Mouse (Mus musculus) Patski (cell line): ENCODE measurements around the gene Hspg2. TPM values are rescaled to one million over a fixed set of nuclear protein-coding genes. Genes with fewer than 3 reads are reported as not detected.

Experiments
- ATAC-seq: fragments of 100-300 bp; one replicate; pipeline ENCODE4 v1.8.0; 2021
- CTCF ChIA-PET: fragments of 350-600 bp; sonication (Branson Sonifier 250); formaldehyde crosslinking; loops from one replicate; lab custom pipeline; 2022; ENCODE audit warnings: inconsistent platforms; lab: Charles Lee
- POLR2A ChIA-PET: fragments of 350-600 bp; sonication (Branson Sonifier 250); formaldehyde crosslinking; loops from one replicate; lab custom pipeline; 2022; ENCODE audit warnings: antibody characterized with exemption, inconsistent platforms; lab: Charles Lee
- DNase-seq: peaks from one replicate; pipeline ENCODE4 v3.0.0-alpha.2; 2011; ENCODE audit warnings: low read depth, low spot score
- H3K27me3 ChIP-seq: fragments of 371-371 bp; one replicate; pipeline ENCODE4 v1.5.1; 2021
- CTCF ChIP-seq: fragments of 100-300 bp; IDR thresholded peaks from one replicate; pipeline ENCODE4 v1.5.1; 2021
- in situ Hi-C: fragments of 300-500 bp; cut with MboI; formaldehyde crosslinking; loops from 3 replicates; pipeline ENCODE4 v1.11.1; 2018; ENCODE audit warnings: low pct_unique_long_range_greater_than_20kb, mixed read lengths
- polyA plus RNA-seq: library from polyadenylated mRNA; unstranded; gene quantifications from one replicate; pipeline ENCODE4 v1.2.3, GENCODE M21; 2021

The Hspg2 gene
- polyA plus RNA-seq, 1 experiment from 2014 or later, result 133 TPM

DNA sequence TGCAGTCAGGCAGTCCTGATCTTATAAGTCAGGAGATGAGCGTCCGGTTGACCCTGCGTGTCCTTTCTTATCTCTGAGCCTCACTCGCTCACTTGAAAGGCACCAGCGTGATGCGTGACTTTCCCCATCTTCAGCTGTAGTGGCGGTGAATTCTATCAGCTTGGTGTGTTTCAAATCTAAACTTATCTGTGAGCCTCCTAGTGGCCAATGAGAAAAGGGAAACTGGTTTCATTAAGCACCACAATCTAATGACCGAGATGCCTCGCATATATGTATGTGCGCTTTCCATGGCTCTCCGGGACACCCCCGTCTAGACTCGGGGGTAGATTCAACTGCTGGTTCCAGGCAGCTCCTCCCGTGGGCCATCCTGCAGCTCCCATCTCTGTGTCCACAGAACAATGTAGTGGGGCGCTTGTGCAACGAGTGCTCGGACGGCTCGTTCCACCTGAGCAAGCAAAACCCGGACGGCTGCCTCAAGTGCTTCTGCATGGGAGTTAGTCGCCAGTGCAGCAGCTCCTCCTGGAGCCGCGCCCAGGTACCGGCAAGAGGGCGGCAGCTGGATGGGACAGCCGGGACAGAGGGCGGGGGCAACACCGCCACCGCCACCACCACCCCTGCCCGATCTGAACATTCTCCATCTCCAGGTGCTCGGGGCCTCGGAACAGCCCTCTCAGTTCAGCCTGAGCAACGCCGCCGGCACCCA is 49.6 kb downstream of the Hspg2 start:
- no peak for ATAC-seq
- in situ Hi-C loops, result no loop called here
- POLR2A ChIA-PET, result interaction anchor here (1.2 kb wide), 1 partner anchor 10 kb away, joined by 5 read pairs; no protein-coding TSS in a partner anchor
- H3K27me3 ChIP-seq, result no peaks in the 10 kb centered on the region
- CTCF ChIA-PET, result no interaction called here
- no peak for TF ChIP-seq CTCF
- no peak for DNase-seq

DNA sequence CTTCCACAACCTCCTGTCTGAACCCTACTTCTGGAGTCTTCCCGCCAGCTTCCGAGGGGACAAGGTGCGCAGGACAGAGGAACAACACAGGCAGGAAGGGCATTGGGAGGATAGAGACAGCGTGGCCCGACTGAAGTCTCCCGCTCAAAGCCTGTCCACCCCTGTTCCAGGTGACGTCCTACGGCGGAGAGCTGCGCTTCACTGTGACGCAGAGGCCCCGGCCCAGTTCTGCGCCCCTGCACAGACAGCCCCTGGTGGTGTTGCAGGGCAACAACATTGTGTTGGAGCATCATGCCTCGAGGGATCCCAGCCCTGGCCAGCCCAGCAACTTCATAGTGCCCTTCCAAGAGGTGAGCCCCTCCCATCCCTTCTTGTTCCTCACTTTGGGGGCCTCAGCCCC is 50.2 kb downstream of the Hspg2 start:
- ATAC-seq (no peak), DNase-seq (no peak)
- ChIA-PET POLR2A (interaction anchor here (1.2 kb wide), 1 partner anchor 10 kb away, joined by 5 read pairs; no protein-coding TSS in a partner anchor), CTCF (no interaction called here)
- H3K27me3 ChIP-seq, result no peaks in the 10 kb centered on the region
- in situ Hi-C loops, result no loop called here
- TF ChIP-seq CTCF, result no peak

DNA sequence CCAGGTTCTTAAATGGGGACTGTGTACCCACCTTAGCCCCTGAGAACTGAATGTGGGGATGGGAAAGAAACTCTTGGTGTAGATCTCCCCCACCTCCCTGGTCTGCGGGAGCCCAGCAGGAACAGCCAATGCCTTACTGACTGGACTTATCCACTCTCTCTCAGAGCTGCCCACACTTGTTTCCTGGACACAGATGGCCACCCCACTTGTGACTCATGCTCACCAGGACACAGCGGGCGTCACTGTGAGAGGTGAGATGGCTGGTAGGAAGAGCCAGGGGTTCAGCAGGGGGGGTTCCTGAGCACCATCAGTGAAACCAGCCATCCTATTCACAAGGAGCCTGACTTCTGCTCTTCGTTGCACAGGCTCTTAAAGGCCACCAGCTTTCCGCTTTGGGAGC is 51.8 kb downstream of the Hspg2 start:
- DNase-seq (peak; percentile 46), ATAC-seq (no peak)
- CTCF ChIA-PET, result interaction anchor here (1.0 kb wide), 1 partner anchor 13 kb away, joined by 3 read pairs; no protein-coding TSS in a partner anchor
- in situ Hi-C loops, result no loop called here
- no peaks in the 10 kb centered on the region for H3K27me3 ChIP-seq
- POLR2A ChIA-PET, result no interaction called here
- TF ChIP-seq CTCF, result no peak

DNA sequence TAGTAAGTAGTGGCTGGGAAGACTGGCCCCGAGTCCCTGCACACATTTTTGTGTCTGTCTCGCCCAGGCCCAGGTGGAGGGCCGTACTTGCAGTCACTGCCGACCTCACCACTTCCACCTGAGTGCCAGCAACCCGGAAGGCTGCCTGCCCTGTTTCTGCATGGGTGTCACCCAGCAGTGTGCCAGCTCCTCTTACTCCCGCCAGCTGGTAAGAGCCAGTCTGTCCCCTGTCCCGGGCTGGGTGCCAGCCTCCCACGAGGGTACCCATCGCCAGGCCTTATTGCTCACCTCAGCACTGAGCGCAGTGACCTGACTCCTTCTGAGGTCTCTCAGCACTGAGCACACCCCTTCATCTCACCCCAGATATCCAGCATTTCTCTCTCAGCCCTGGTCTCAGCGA is 53.4 kb downstream of the Hspg2 start:
- POLR2A ChIA-PET, result no interaction called here

DNA sequence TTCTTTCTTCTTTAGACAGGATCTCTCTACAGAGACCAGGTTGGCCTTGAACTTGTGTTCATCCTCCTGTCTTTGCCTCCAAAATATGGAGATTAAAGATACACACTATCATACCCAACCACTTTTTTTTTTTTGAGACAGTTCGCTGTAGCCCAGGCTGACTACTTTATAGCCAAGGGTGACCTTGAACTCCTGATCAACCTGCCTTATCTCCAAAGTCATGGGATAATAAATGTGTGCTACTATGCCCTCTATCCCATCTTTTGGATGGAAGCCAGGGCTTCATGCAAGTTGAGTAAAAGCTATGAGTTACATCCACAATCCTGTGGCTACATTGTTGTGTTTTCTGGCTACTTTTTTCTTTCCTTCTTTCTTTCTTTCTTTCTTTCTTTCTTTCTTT is 56.9 kb downstream of the Hspg2 start:
- ChIA-PET POLR2A (interaction anchor here (0.7 kb wide), 2 partner anchors 23 to 36 kb away, joined by 3 read pairs; no protein-coding TSS in a partner anchor), CTCF (no interaction called here)
- DNase-seq, result no peak
- in situ Hi-C loops, result loop anchor here (25.0 kb wide), 1 partner anchor 88 kb away; the partner anchor contains the start of gene Cela3b
- TF ChIP-seq CTCF, result no peak
- no peak for ATAC-seq
- H3K27me3 ChIP-seq, result no peaks in the 10 kb centered on the region

More for the DNA sequence above, 53.4 kb downstream of the Hspg2 start:
- no peak for TF ChIP-seq CTCF
- no peaks in the 10 kb centered on the region for H3K27me3 ChIP-seq
- DNase-seq, result no peak
- CTCF ChIA-PET, result no interaction called here
- in situ Hi-C loops, result no loop called here
- no peak for ATAC-seq

DNA sequence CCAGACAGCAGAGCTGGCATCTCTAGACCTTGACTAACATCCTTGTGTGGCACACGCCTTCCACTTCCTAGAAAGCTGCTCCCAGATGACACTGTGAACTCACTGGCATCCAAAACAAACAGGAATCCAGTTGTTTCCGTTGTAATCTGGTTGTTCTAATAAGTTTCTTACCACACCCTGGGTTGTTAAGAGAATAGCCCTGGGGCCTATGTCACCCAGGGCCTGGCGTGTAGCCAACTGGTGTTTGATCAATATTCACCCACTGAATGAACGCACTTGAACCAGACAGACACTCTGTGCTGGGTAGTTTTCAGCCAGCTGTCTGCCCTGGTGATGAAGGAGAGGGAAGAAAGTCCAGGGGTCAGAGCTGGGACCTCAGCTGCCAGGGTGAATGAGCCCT is 58.8 kb downstream of the Hspg2 start:
- H3K27me3 ChIP-seq, result no peaks in the 10 kb centered on the region
- ATAC-seq, result no peak
- CTCF ChIA-PET, result no interaction called here
- POLR2A ChIA-PET, result no interaction called here
- DNase-seq, result no peak
- TF ChIP-seq CTCF, result no peak
- in situ Hi-C loops, result loop anchor here (25.0 kb wide), 1 partner anchor 90 kb away; the partner anchor contains the start of gene Cela3b

DNA sequence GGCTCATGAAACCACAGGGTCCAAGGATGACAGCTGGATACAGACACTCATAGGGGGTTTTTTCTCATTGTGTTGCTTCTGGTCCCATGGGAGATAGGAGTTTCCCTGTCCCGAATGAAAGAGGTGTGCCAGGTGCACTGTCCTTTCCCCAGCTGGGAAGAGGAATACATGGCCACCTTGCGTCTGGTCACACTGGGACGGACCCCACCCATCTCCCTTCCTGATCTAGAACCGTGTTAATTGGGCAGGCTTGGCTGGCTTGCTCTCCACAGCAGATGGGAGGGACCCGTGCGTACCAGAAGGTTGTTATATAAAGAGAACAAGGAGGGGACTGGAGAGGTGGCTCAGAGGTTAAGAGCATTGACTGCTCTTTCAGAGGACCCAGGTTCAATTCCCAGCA is 59.3 kb downstream of the Hspg2 start:
- no peaks in the 10 kb centered on the region for H3K27me3 ChIP-seq
- CTCF ChIA-PET, result no interaction called here
- no peak for DNase-seq
- in situ Hi-C loops, result loop anchor here (25.0 kb wide), 1 partner anchor 91 kb away; the partner anchor contains the start of gene Cela3b
- no peak for TF ChIP-seq CTCF
- no peak for ATAC-seq
- POLR2A ChIA-PET, result interaction anchor here (0.9 kb wide), 1 partner anchor 8 kb away, joined by 3 read pairs; no protein-coding TSS in a partner anchor

DNA sequence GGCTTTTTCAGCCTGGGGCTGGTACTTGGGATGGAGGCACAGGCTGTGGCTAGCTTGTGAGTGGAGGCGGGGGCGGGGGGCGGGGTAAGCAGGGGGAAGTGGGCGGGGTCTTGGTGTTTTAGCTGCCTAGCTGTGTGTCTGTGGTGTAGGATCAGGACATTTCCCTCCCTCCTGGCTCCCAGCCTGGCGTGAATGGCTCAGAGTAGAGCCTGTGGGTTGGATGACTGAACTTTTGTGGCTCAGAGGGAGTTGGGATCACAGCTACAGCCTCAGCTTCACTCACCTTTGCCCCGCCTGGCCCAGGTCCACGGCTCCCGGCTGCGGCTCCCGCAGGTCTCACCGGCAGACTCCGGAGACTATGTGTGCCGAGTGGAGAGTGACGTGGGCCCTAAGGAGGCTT is 71.8 kb downstream of the Hspg2 start:
- DNase-seq, result no peak
- TF ChIP-seq CTCF, result no peak
- in situ Hi-C loops, result loop anchor here (25.0 kb wide), 1 partner anchor 103 kb away; the partner anchor contains the start of gene Cela3b
- no peak for ATAC-seq
- ChIA-PET POLR2A (no interaction called here), CTCF (no interaction called here)
- H3K27me3 ChIP-seq, result no peaks in the 10 kb centered on the region

DNA sequence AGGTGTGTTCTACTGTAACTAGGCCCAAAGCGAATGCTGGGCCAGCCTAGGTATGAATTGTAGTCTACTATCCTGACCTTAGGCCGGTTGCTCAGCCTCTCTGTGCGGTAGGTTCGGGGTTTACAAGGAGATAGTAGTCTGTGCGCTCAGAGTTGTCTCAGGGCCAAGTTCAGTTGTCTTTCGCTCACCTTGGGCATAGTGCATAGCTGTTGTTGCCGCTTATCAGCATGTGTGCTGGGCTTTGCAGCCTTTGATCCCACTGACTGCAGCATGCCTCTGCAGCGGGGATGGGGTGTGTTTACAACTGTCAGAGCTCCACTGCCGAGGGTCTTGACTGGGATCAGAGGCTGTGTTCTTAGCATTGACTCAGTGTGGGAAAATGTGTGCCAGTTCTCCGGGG is 74.4 kb downstream of the Hspg2 start:
- CTCF ChIA-PET, result no interaction called here
- TF ChIP-seq CTCF, result no peak
- H3K27me3 ChIP-seq, result no peaks in the 10 kb centered on the region
- ATAC-seq (no peak), DNase-seq (no peak)
- in situ Hi-C loops, result loop anchor here (25.0 kb wide), 1 partner anchor 106 kb away; the partner anchor contains the start of gene Cela3b
- POLR2A ChIA-PET, result no interaction called here

DNA sequence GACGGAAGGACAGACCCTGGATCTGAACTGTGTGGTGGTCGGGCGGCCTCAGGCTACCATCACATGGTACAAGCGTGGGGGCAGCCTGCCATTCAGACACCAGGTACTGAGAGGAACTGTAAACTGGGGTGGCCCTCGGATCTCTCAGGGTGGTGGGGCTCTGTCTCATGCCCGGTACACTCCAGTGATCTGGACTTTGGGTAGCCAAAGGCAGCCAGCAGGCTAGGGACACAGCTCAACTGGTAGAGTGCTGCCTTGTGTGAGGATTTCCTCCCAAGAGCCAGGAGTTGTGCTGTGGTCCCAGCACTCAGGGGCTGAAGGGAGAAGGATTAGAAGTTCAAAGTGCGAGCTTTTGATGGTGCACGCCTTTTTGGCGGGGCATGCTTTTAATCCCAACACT is 77.0 kb downstream of the Hspg2 start:
- in situ Hi-C loops, result loop anchor here (25.0 kb wide), 1 partner anchor 108 kb away; the partner anchor contains the start of gene Cela3b
- POLR2A ChIA-PET, result interaction anchor here (0.5 kb wide), 1 partner anchor 99 kb away, joined by 5 read pairs; no protein-coding TSS in a partner anchor

DNA sequence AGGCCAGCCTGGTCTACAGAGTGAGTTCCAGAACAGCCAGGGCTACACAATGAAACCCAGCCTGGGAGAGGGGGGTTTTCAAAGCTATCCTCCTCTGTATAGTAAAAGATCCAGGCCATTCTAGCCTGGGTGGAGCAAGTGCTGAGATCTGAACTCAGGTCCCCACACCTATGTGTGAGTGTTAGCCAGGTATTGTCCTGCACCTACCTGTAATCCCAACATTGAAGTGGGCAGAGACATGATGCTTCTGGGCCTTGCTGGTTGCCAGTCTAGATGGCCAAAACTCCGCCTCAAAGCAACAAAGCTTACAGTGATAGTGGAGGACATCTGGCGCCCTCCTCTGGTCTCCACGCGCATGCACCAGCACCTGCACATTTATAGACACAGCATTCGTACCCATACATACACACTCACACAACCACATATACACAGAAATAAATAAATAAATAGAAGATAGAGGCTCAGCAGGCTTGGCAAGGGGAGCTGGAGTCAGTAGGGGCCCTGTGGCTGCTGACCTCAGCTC is 77.5 kb downstream of the Hspg2 start:
- in situ Hi-C loops, result loop anchor here (25.0 kb wide), 1 partner anchor 109 kb away; the partner anchor contains the start of gene Cela3b
- no peak for ATAC-seq
- POLR2A ChIA-PET, result interaction anchor here (0.5 kb wide), 1 partner anchor 99 kb away, joined by 5 read pairs; no protein-coding TSS in a partner anchor
- H3K27me3 ChIP-seq, result no peaks in the 10 kb centered on the region
- DNase-seq, result no peak
- CTCF ChIA-PET, result interaction anchor here (0.6 to 1.6 kb wide), 2 partner anchors 10 to 238 kb away, joined by 3 read pairs; no protein-coding TSS in a partner anchor
- TF ChIP-seq CTCF, result no peak

More for the DNA sequence above, 77.0 kb downstream of the Hspg2 start:
- H3K27me3 ChIP-seq, result no peaks in the 10 kb centered on the region
- DNase-seq (no peak), ATAC-seq (no peak)
- CTCF ChIA-PET, result interaction anchor here (0.6 to 1.6 kb wide), 2 partner anchors 9 to 237 kb away, joined by 3 read pairs; no protein-coding TSS in a partner anchor
- no peak for TF ChIP-seq CTCF
